Mouse (Mus musculus) megakaryocyte, embryonic 14.5 days (primary cell): ENCODE measurements at regions not wholly inside any gene's neighbourhood (a gene's known extent, or its start where the extent isn't known, plus 50 kb on each side); places are given as distances from the start of the nearest gene placed in this dataset.

ENCODE experiments used
- FLI1 ChIP-seq: IDR thresholded peaks from 2 replicates; pipeline ENCODE4 v1.6.1; 2012; ENCODE audit warnings: low read length, inconsistent platforms, mixed read lengths
- GATA1 ChIP-seq: IDR thresholded peaks from 3 replicates; pipeline ENCODE4 v1.6.1; 2012; ENCODE audit warnings: mixed read lengths, low read length, inconsistent platforms, borderline replicate concordance

- TF ChIP-seq GATA1 (no peak), FLI1 (no peak)
These were observed 86.9 kb upstream of the Cpm start for GRCm38 (mm10) chr10:117542351-117542750.
